Mouse (Mus musculus) stomach, embryonic 14.5 days (tissue): ENCODE measurements around the gene Slc28a1. TPM values are rescaled to one million over a fixed set of nuclear protein-coding genes. Genes with fewer than 3 reads are reported as not detected.
"Not testable (repeated sequence)": the region's sequence is repeated elsewhere in the genome, so short reads cannot be mapped to it uniquely, and the experiment has no call there.

Experiments used
- ATAC-seq: fragments of 200-750 bp; cut with Nextera tagmentation; 2 replicates; pipeline ENCODE4 v1.8.0; 2017; ENCODE audit warnings: low read depth, moderate TSS enrichment; ENCODE audit not compliant: insufficient number of reproducible peaks, insufficient read depth, low FRiP score
- H3K27ac ChIP-seq: fragments of 300-500 bp; sonication (generic); 2 replicates; pipeline ENCODE4 v1.5.1; 2014; ENCODE audit warnings: mild to moderate bottlenecking, low read length, moderate library complexity, mixed read lengths
- H3K27me3 ChIP-seq: fragments of 300-500 bp; sonication (generic); 2 replicates; pipeline ENCODE4 v1.6.1; 2014; ENCODE audit warnings: low read length, control low read depth, mixed read lengths; ENCODE audit not compliant: control insufficient read depth, insufficient read depth
- H3K36me3 ChIP-seq: fragments of 300-500 bp; sonication (generic); 2 replicates; pipeline ENCODE4 v1.6.1; 2014; ENCODE audit warnings: mild to moderate bottlenecking, control low read depth, low read length, moderate library complexity, mixed read lengths; ENCODE audit not compliant: control insufficient read depth, insufficient read depth
- H3K4me1 ChIP-seq: fragments of 300-500 bp; sonication (generic); 2 replicates; pipeline ENCODE4 v1.6.1; 2014; ENCODE audit warnings: low read length, control low read depth, mixed read lengths; ENCODE audit not compliant: control insufficient read depth, insufficient read depth
- H3K4me2 ChIP-seq: fragments of 300-500 bp; sonication (generic); replicated peaks from 2 replicates; pipeline ENCODE4 v1.6.1; 2014; ENCODE audit warnings: low read depth, low read length, control low read depth
- H3K4me3 ChIP-seq: fragments of 300-500 bp; sonication (generic); 2 replicates; pipeline ENCODE4 v1.5.1; 2014; ENCODE audit warnings: low read depth, low read length, control low read depth
- H3K9ac ChIP-seq: fragments of 300-500 bp; sonication (generic); replicated peaks from 2 replicates; pipeline ENCODE4 v1.6.1; 2014; ENCODE audit warnings: low read depth, mild to moderate bottlenecking, control low read depth, low read length, moderate library complexity, mixed read lengths
- H3K9me3 ChIP-seq: fragments of 300-500 bp; sonication (generic); 2 replicates; pipeline ENCODE4 v1.6.1; 2016; ENCODE audit warnings: low read depth, low read length, control low read depth; ENCODE audit not compliant: control insufficient read depth
- WGBS: fragments of 180-500 bp; shearing (Covaris S2); extraction: QIAGEN DNeasy Blood & Tissue Kit; methylation state at CpG from one replicate; pipeline ENCODE4 v1.1.7; 2014; 5-methylcytosine and 5-hydroxymethylcytosine counted together
- polyA plus RNA-seq: library from polyadenylated mRNA; unstranded; fragments of >200 nt; fragmentation: Nextera tagmentation; extraction: Ambion mirVana; gene quantifications from 2 replicates; pipeline ENCODE4 v1.2.1, GENCODE M21; 2014

The Slc28a1 gene
- polyA plus RNA-seq, 1 experiment from 2014 or later: not detected

DNA sequence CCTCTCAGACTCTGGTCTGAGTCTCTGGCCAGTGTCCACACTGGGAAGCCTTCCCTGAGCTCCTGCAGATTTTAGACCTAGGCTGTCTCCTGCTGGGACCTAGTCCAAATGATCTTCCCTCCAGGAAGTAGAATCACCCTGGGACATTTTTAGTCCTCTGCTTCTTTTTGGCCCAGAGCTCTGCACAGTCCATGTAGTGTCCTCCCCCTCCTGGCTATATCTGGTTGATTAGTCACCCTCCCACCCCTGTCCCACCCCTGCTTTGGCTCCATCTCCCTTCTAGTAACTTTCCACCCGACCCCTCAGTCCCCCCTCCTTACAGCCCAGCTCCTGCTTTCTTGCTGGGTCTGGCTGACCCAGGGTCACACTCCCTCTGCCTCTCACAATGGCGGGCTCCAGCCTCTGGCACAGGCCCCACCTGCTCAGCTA is 18.3 kb downstream of the Slc28a1 start:
- Histone ChIP-seq H3K9ac (no peak overlapping the region), H3K4me2 (no peak overlapping the region), H3K36me3 (no peaks in the 10 kb centered on the region), H3K4me1 (peaks cover 3% of the 10 kb centered on the region; the same call in 1 of the 2 replicates), H3K9me3 (no peaks in the 10 kb centered on the region), H3K4me3 (no peak overlapping the region), H3K27me3 (no peaks in the 10 kb centered on the region), H3K27ac (no peak overlapping the region)
- 14% methylated on average over 2 of the region's 2 CpGs for WGBS
- ATAC-seq: no peak; the same call in 1 of the 2 replicates

DNA sequence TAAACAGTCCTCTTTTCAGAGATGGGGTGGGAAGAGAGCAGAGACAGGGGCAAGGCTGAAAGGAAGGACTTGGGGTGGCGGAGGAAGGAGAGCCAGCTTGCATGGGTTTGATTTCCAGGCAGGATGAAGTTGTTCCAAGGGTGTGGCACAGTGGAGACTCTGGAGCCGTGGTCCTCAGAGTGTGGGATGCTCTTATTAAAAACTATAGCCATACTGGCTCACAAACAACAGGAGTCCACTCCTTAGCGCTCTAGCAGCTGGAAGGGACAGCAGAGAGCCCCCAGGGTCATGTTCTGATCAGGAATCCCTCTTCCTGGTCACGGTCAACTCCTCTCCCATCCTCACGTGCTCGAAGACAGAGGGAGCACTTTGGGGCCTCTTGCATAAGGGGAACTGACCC is 18.8 kb downstream of the Slc28a1 start:
- no peak for ATAC-seq
- Histone ChIP-seq H3K4me1 (peaks cover 3% of the 10 kb centered on the region; the same call in 1 of the 2 replicates), H3K4me2 (no peak overlapping the region), H3K27ac (no peak overlapping the region), H3K36me3 (no peaks in the 10 kb centered on the region), H3K4me3 (no peak overlapping the region), H3K9ac (no peak overlapping the region), H3K27me3 (no peaks in the 10 kb centered on the region), H3K9me3 (no peaks in the 10 kb centered on the region)
- WGBS: 61% methylated on average over 6 of the region's 6 CpGs

DNA sequence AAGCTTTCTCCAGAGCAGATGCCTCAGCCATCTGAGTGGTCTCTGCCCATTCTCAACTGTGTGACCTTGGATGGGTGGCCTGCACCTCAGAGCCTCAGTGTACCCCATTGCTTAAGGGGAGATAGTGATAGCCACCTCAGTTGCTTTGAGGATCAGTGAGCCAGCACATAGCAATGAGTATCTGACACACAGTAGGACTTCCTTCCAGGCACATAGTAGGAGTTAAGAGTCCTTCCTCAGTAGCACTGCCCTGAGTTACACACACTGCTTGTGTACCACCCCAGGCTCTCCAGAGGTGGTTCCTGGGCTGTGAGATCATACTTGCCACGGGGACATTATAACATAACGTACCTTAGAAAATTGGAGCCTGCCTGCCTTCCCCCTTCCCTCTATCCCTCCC is 19.3 kb downstream of the Slc28a1 start:
- 79% methylated on average over 2 of the region's 2 CpGs for WGBS
- no peak for ATAC-seq
- Histone ChIP-seq H3K9me3 (no peaks in the 10 kb centered on the region), H3K27me3 (no peaks in the 10 kb centered on the region), H3K27ac (no peak overlapping the region), H3K36me3 (no peaks in the 10 kb centered on the region), H3K9ac (no peak overlapping the region), H3K4me3 (no peak overlapping the region), H3K4me2 (no peak overlapping the region), H3K4me1 (peaks cover 3% of the 10 kb centered on the region; the same call in 1 of the 2 replicates)

DNA sequence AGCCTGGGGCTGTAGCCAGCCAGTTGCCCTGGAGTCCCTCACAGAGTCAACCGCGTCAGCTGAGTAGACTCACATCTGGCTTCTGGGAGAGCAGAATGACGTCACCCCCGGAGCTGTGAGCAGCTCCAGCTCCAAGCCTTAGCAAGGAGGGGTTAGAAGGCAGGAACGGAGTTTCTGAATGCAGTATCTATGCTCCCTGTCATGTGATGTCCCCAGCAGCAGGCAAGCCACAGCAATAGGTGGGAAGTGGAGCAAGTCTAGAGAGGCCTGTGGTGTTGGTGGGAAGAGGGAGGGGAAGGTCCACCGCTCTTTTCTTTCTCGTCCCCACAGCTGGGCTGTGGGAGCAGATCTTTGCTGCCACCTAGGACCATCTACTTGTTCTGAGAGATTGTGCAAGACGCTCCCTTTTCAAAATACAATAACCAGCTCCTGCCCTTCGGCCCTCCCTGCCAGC is 20.0 kb downstream of the Slc28a1 start:
- H3K4me3 ChIP-seq: no peak overlapping the region; the same call in 1 of the 2 replicates
- H3K9ac ChIP-seq: no peak overlapping the region
- ATAC-seq: peak; percentile 77
- H3K27ac ChIP-seq: no peak overlapping the region; the same call in 1 of the 2 replicates
- no peaks in the 10 kb centered on the region for H3K36me3 ChIP-seq
- no peaks in the 10 kb centered on the region for H3K27me3 ChIP-seq
- peak overlapping the region; percentile 39 for H3K4me2 ChIP-seq
- H3K4me1 ChIP-seq: peaks cover 3% of the 10 kb centered on the region; the same call in 1 of the 2 replicates
- 5% methylated on average over 9 of the region's 9 CpGs for WGBS
- H3K9me3 ChIP-seq: no peaks in the 10 kb centered on the region

DNA sequence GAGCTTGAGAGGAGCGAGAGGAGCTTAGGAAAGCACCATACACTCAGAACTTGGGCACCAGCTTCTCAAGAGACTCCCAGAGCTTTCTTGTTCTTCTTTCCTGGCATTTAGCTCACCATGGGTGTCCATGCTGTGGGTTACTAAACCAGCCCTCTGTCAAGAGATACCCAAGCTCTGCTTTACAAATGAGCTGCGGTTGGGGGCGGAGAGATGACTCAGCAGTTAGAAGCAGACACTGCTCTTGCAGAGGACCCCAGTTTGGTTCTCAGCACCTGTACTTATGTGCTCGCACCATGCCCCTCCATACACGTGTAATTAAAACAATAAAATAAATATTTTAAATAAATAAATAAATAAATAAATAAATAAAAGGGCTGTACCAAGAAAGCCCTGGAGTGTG is 22.7 kb downstream of the Slc28a1 start:
- WGBS: 87% methylated on average over 5 of the region's 5 CpGs
- Histone ChIP-seq H3K27ac (no peak overlapping the region), H3K36me3 (no peaks in the 10 kb centered on the region), H3K4me3 (no peak overlapping the region), H3K4me1 (peaks cover 3% of the 10 kb centered on the region; the same call in 1 of the 2 replicates), H3K27me3 (no peaks in the 10 kb centered on the region), H3K4me2 (no peak overlapping the region), H3K9me3 (no peaks in the 10 kb centered on the region), H3K9ac (no peak overlapping the region)
- no peak for ATAC-seq

DNA sequence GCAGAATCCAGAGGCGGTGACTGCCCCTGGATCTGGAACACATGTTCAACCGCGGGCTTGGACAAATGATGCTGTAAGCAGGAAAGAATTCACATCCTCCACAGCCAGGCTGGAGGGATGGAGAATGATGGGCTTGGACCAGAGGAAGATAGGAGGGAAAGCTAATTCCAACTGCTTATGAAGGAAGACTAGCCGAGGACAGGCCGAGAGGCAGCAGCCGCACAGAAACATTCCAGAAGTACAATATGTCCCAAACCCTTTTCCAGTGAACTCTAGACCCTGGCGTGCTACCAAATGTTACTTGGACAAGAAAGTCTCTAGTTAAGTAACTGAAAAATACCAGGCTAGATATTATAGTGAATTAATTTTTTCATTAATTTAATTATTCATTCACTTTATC is 24.5 kb downstream of the Slc28a1 start:
- 56% methylated on average over 7 of the region's 7 CpGs for WGBS
- Histone ChIP-seq H3K9ac (no peak overlapping the region), H3K4me3 (no peak overlapping the region), H3K36me3 (no peaks in the 10 kb centered on the region), H3K27me3 (no peaks in the 10 kb centered on the region), H3K9me3 (no peaks in the 10 kb centered on the region), H3K4me2 (no peak overlapping the region), H3K4me1 (no peaks in the 10 kb centered on the region), H3K27ac (no peak overlapping the region)
- no peak for ATAC-seq

DNA sequence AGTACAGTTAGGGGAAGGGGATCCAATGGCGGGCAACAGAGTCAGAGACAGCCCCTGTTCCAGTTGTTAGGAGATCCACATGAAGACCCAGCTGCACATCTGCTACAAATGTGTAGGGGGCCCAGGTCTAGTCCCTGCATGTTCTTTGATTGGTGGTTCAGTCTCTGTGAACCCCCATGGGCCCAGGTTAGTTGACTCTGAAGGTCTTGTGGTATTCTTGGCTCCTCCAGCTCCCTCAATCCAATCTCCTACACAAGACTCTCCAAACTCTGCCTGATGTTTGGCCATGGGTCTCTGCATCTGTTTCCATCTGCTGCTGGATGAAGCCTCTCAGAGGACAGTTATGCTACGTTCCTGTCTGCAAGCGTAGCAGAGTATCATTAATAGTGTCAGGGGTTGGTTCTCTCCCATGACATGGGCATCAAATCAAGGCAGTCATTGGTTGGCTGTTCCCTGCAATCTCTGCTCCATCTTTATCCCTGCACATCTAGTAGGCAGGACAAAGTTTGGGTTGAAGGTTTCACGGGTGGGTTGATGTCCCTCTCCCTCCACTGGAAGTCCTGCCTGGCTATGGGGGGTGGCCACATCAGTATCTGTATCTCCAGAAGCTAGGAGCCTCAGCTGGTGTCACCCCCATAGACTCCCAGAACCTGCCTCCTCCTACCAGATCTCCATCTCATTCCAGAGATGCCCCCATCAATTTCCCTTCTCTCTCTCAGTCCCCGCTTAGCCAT is 25.2 kb downstream of the Slc28a1 start:
- no peak overlapping the region for H3K9ac ChIP-seq
- no peaks in the 10 kb centered on the region for H3K9me3 ChIP-seq
- H3K36me3 ChIP-seq: no peaks in the 10 kb centered on the region
- no peak for ATAC-seq
- H3K27me3 ChIP-seq: no peaks in the 10 kb centered on the region
- H3K4me1 ChIP-seq: no peaks in the 10 kb centered on the region
- H3K4me3 ChIP-seq: no peak overlapping the region
- no peak overlapping the region for H3K4me2 ChIP-seq
- WGBS: 83% methylated on average over 5 of the region's 5 CpGs
- no peak overlapping the region for H3K27ac ChIP-seq

DNA sequence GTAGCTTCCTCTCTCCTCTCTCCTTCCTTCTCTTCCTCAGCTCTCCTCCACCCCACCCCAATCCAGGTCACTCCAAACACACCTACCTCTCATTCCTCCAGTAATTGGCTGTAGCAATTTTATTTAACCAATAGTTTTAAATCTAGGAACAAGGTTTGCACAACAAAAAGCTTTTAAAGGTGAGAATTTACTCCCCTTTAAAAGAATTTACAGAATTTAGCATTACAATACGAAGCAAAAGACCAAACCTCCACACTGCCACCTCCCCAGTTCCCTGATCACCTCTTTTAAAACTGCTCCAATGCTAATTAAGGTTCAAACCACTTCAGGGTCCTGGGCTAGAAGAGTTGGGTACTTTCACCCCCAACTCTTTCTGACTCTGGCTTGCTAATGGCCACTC is 26.9 kb downstream of the Slc28a1 start:
- 69% methylated on average over 1 of the region's 1 CpGs for WGBS
- ATAC-seq: no peak
- no peaks in the 10 kb centered on the region for H3K27me3 ChIP-seq

DNA sequence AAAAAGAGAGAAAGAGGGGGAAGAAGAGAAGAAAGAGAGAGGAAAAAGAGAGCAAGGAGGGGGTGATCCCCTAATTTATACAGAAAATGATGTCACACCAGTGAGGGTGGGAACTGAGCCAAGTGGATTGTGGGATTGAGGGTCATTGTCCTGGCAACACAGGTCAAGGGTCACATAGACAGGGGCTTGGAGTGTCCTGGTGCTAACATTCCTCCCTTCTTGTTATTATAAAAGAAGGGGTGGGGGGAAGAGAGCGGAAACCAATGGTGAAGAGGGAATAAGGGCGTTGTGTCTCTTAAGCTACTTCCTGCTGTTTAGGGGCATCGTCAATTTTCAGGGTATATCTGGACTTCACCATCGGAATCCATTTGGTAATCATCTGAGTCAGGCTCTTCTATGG is 28.5 kb downstream of the Slc28a1 start:
- 42% methylated on average over 4 of the region's 4 CpGs for WGBS
- not testable (repeated sequence) for H3K27ac ChIP-seq, H3K36me3 ChIP-seq, H3K4me2 ChIP-seq, H3K27me3 ChIP-seq, ATAC-seq, H3K9me3 ChIP-seq, H3K9ac ChIP-seq, H3K4me1 ChIP-seq, H3K4me3 ChIP-seq

More for the DNA sequence above, 26.9 kb downstream of the Slc28a1 start:
- Histone ChIP-seq H3K4me3 (no peak overlapping the region), H3K9me3 (no peaks in the 10 kb centered on the region), H3K9ac (no peak overlapping the region), H3K36me3 (no peaks in the 10 kb centered on the region), H3K27ac (no peak overlapping the region), H3K4me1 (no peaks in the 10 kb centered on the region), H3K4me2 (no peak overlapping the region)
